Mouse (Mus musculus): ENCODE data around the gene Zfp704.

Gene Zfp704

GRCm38 (mm10) chr3:9557778-9558560, 51.9 kb downstream of the Zfp704 start:
- no peak for DNase-seq (ENCODE audit: low read depth, low spot score)

DNA sequence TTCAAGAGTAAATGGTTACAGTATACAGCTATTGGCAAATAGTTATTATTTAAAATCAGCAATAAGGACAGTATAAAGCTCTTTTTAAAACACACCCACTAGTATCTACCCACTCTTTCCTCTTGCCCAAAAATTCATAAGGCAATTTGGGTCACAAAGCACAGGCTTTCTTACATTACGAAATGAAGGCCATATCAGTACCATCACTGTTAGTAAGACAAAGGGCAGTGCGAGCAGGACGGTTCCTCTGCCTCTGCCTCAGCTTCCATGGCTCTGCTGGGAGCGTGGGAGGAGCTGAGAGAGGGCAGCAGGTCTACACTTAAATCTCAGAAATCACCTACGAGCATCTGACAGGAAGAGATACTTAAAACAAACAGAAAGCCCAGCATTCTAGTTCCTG, 53.7 kb downstream of the Zfp704 start:
- no peak for DNase-seq (ENCODE audit: low read depth, low spot score)

DNA sequence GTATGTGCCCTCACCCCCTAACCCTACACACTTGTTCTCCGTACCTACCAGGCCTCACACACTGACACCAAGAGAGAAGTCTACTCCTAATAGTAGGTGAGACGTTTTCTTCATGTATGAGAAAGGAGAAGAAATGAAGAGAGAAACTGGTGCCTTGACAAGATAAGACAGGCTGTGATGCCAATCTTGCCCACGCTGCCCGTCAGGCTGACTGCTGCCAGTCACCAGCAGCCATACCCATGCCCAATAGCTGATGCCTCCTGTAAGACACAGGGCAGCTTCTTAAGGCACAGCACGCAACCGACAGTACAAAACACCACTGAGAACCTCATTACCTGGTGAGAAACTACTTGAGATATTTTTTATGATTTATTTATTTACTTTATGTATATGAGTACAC, 55.0 kb downstream of the Zfp704 start:
- no peak for DNase-seq (ENCODE audit: low read depth, low spot score)

GRCm38 (mm10) chr3:9552332-9552731, 57.6 kb downstream of the Zfp704 start:
- no peak for DNase-seq (ENCODE audit: low read depth, low spot score)

- DNase-seq (ENCODE audit: low read depth, low spot score) = no peak
Observed at GRCm38 (mm10) chr3:9550930-9551329, 59.0 kb downstream of the Zfp704 start.

DNA sequence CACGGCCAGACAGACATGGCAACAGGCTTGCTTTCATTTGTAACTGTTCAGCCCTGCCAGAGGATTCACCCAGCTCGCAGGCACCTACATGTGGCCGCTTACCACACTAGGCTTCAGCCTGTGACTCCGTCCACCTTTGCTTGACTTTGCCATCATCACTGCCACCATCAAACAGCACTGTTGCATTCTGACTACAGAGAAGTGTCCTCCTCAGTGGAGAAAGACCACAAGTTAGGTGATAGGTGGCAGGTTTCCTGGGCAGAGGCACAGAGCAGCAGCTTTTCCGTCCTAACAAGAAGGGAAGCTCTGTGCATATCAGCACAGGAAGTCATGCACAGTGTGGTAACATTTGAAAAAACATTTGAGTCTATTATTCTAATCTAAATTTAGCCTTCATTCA, 60.1 kb downstream of the Zfp704 start:
- no peak for DNase-seq (ENCODE audit: low read depth, low spot score)

- DNase-seq (ENCODE audit: low read depth, low spot score) = no peak
Observed at GRCm38 (mm10) chr3:9548188-9548587, 61.7 kb downstream of the Zfp704 start.

- DNase-seq (ENCODE audit: low read depth, low spot score) = no peak
Observed at GRCm38 (mm10) chr3:9546882-9547620, 62.8 kb downstream of the Zfp704 start.

GRCm38 (mm10) chr3:9544421-9544820, 65.5 kb downstream of the Zfp704 start:
- no peak for DNase-seq (ENCODE audit: low read depth, low spot score)

GRCm38 (mm10) chr3:9543916-9544315, 66.0 kb downstream of the Zfp704 start:
- no peak for DNase-seq (ENCODE audit: low read depth, low spot score)

DNA sequence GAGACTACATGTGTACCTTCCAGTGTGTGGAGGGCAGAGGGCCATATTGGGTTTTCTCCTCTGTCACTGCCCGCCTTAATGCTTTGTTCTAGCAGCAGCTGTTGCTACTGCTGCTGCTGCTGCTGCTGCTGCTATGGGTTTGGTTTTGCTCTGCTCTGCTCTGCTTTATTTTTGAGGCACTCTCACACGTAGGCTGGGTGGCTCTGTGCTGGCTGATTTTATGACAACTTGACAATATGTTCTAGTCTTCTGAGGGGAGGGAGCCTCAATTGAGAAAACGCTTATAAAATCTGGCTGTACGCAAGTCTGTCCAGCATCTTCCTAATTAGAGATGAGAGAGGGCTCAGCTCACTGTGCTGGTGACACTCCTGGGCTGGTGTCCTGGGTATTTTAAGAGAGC, 66.4 kb downstream of the Zfp704 start:
- no peak for DNase-seq (ENCODE audit: low read depth, low spot score)

- DNase-seq (ENCODE audit: low read depth, low spot score) = no peak
Observed at GRCm38 (mm10) chr3:9541561-9541960, 68.3 kb downstream of the Zfp704 start.

GRCm38 (mm10) chr3:9538510-9538909, 71.4 kb downstream of the Zfp704 start:
- DNase-seq (ENCODE audit: low read depth, low spot score) = no peak

GRCm38 (mm10) chr3:9537889-9538288, 72.0 kb downstream of the Zfp704 start:
- no peak for DNase-seq (ENCODE audit: low read depth, low spot score)

GRCm38 (mm10) chr3:9530097-9530780, 79.6 kb downstream of the Zfp704 start:
- no peak for DNase-seq (ENCODE audit: low read depth, low spot score)

- no peak for DNase-seq (ENCODE audit: low read depth, low spot score)
Observed at GRCm38 (mm10) chr3:9524429-9524828, 85.5 kb downstream of the Zfp704 start.

- no peak for DNase-seq (ENCODE audit: low read depth, low spot score)
Observed at GRCm38 (mm10) chr3:9523081-9523932, 86.6 kb downstream of the Zfp704 start.

DNA sequence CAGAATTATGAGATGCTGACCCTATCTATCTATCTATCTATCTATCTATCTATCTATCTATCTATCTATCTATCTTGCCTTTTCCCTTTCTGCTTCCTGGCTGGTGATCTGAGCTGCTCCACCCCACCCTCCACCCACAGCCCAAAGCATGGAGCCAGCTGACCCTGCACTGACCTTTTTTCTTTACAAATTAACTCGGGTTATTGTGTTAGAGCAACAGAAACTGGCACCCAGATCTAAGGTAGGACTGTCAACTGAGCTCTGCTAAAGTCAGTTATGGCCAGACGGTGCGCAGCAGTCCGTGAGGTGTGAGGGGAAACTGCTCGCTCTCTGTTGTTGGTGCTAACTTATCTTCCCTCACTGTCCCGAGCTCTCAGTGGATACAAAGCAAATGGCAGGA, 87.9 kb downstream of the Zfp704 start:
- DNase-seq (ENCODE audit: low read depth, low spot score) = no peak

- no peak for DNase-seq (ENCODE audit: low read depth, low spot score)
Observed at GRCm38 (mm10) chr3:9520728-9521054, 89.2 kb downstream of the Zfp704 start.

GRCm38 (mm10) chr3:9520051-9520727, 89.7 kb downstream of the Zfp704 start:
- DNase-seq (ENCODE audit: low read depth, low spot score) = no peak

GRCm38 (mm10) chr3:9519491-9519890, 90.4 kb downstream of the Zfp704 start:
- no peak for DNase-seq (ENCODE audit: low read depth, low spot score)
